Mouse (Mus musculus) stomach, postnatal 0 days (tissue): Measurements from ENCODE around the gene Spem1. TPM values are rescaled to one million over a fixed set of nuclear protein-coding genes. Genes with fewer than 3 reads are reported as not detected.

Experiments used
- ATAC-seq: fragments of 200-750 bp; cut with Nextera tagmentation; 2 replicates; pipeline ENCODE4 v1.8.0; 2017; ENCODE audit not compliant: low FRiP score, low TSS enrichment
- DNase-seq: peaks from one replicate; pipeline ENCODE4 v3.0.0-alpha.2; 2016; ENCODE audit warnings: low spot score
- H3K27ac ChIP-seq: fragments of 300-500 bp; sonication (generic); replicated peaks from 2 replicates; pipeline ENCODE4 v1.5.1; 2014; ENCODE audit warnings: mild to moderate bottlenecking, control low read depth
- H3K27me3 ChIP-seq: fragments of 300-500 bp; sonication (generic); 2 replicates; pipeline ENCODE4 v1.6.1; 2014; ENCODE audit warnings: low read length; ENCODE audit not compliant: control insufficient read depth, insufficient read depth
- H3K36me3 ChIP-seq: fragments of 300-500 bp; sonication (generic); 2 replicates; pipeline ENCODE4 v1.6.1; 2014; ENCODE audit warnings: low read length, mixed read lengths; ENCODE audit not compliant: control insufficient read depth, insufficient read depth
- H3K4me1 ChIP-seq: fragments of 300-500 bp; sonication (generic); replicated peaks from 2 replicates; pipeline ENCODE4 v1.6.1; 2014; ENCODE audit warnings: antibody characterized with exemption; ENCODE audit not compliant: control insufficient read depth, insufficient read depth
- H3K4me2 ChIP-seq: fragments of 300-500 bp; sonication (generic); replicated peaks from 2 replicates; pipeline ENCODE4 v1.6.1; 2014; ENCODE audit warnings: low read depth, mild to moderate bottlenecking, control low read depth, moderate library complexity
- H3K4me3 ChIP-seq: fragments of 300-500 bp; sonication (generic); 2 replicates; pipeline ENCODE4 v1.5.1; 2014; ENCODE audit warnings: low read depth, low read length, control low read depth
- H3K9ac ChIP-seq: fragments of 300-500 bp; sonication (generic); 2 replicates; pipeline ENCODE4 v1.6.1; 2014; ENCODE audit warnings: mild to moderate bottlenecking, low read length, control low read depth, mixed read lengths
- H3K9me3 ChIP-seq: fragments of 300-500 bp; sonication (generic); 2 replicates; pipeline ENCODE4 v1.6.1; 2016; ENCODE audit warnings: low read length; ENCODE audit not compliant: control insufficient read depth
- CTCF ChIP-seq: IDR thresholded peaks from 2 replicates; pipeline ENCODE4 v1.5.1; 2016; ENCODE audit warnings: antibody characterized with exemption, low read depth, mild to moderate bottlenecking, moderate library complexity
- EP300 ChIP-seq: optimal IDR thresholded peaks from 2 replicates; pipeline ENCODE3; 2016; ENCODE audit warnings: antibody characterized with exemption
- WGBS: fragments of 180-500 bp; shearing (Covaris S2); extraction: QIAGEN DNeasy Blood & Tissue Kit; methylation state at CpG from one replicate; pipeline ENCODE4 v1.1.7; 2014; 5-methylcytosine and 5-hydroxymethylcytosine counted together
- polyA plus RNA-seq: library from polyadenylated mRNA; unstranded; fragments of >200 nt; fragmentation: Nextera tagmentation; extraction: Ambion mirVana; gene quantifications from 2 replicates; pipeline ENCODE4 v1.2.1, GENCODE M21; 2015

The Spem1 gene
- polyA plus RNA-seq, 1 experiment from 2014 or later, result not detected

- peak within 1 kb of the TSS; percentile 82 for H3K9ac ChIP-seq
- WGBS, result 0% methylated on average over 34 of the region's 34 CpGs
Measured at GRCm38 (mm10) chr11:69837952-69838713, 16.2 kb upstream of the Spem1 start, which contains the start of gene Tmem256. Tmem256 (plus strand) TSS chr11:69838514.

GRCm38 (mm10) chr11:69837604-69837951 is 15.6 kb upstream of the Spem1 start, which contains the start of gene Nlgn2:
Nlgn2 (minus strand) TSS chr11:69837784.
- no peaks in the 10 kb centered on the region for H3K9me3 ChIP-seq
- H3K36me3 ChIP-seq, result 0 out of 2 replicates have a peak, but pooled peaks cover 2% of the 10 kb centered on the region
- DNase-seq (no peak), ATAC-seq (peak; percentile 65)
- TF ChIP-seq CTCF (peak; percentile 40; the same call in 1 of the 2 replicates), EP300 (no peak)
- peak within 1 kb of the TSS; percentile 87 for H3K27ac ChIP-seq
- H3K4me3 ChIP-seq, result peak within 1 kb of the TSS; percentile 67
- H3K4me2 ChIP-seq, result peak within 1 kb of the TSS; percentile 77
- H3K27me3 ChIP-seq, result no peaks in the 10 kb centered on the region
- peaks cover 5% of the 10 kb centered on the region for H3K4me1 ChIP-seq
- WGBS, result 2% methylated on average over 30 of the region's 32 CpGs
- H3K9ac ChIP-seq, result peak within 1 kb of the TSS; percentile 82

More at GRCm38 (mm10) chr11:69837952-69838713, 16.2 kb upstream of the Spem1 start, which contains the start of gene Tmem256:
- DNase-seq, result peak; percentile 97
- Histone ChIP-seq H3K27me3 (no peaks in the 10 kb centered on the region), H3K4me3 (peak within 1 kb of the TSS; percentile 67), H3K4me2 (peak within 1 kb of the TSS; percentile 77), H3K36me3 (0 out of 2 replicates have a peak, but pooled peaks cover 2% of the 10 kb centered on the region), H3K4me1 (peaks cover 5% of the 10 kb centered on the region), H3K27ac (peak within 1 kb of the TSS; percentile 87), H3K9me3 (no peaks in the 10 kb centered on the region)
- peak; percentile 93 for ATAC-seq
- TF ChIP-seq CTCF, result no peak; the same call in 1 of the 2 replicates
- peak; percentile 81 for TF ChIP-seq EP300

- 2% methylated on average over 42 of the region's 52 CpGs for WGBS
- Histone ChIP-seq H3K9me3 (no peaks in the 10 kb centered on the region), H3K4me1 (peaks cover 5% of the 10 kb centered on the region), H3K27ac (peak overlapping the region; percentile 69), H3K9ac (peak overlapping the region; percentile 65), H3K4me3 (peak overlapping the region; percentile 67), H3K27me3 (no peaks in the 10 kb centered on the region), H3K4me2 (peak overlapping the region; percentile 77), H3K36me3 (0 out of 2 replicates have a peak, but pooled peaks cover 2% of the 10 kb centered on the region)
- ATAC-seq (no peak), DNase-seq (peak; percentile 37)
- TF ChIP-seq EP300, result no peak
- no peak for TF ChIP-seq CTCF
Measured at GRCm38 (mm10) chr11:69836703-69837576, 15.0 kb upstream of the Spem1 start.

GRCm38 (mm10) chr11:69835966-69836335 is 14.0 kb upstream of the Spem1 start:
- no peak for TF ChIP-seq EP300
- no peak for TF ChIP-seq CTCF
- WGBS, result 20% methylated on average over 4 of the region's 4 CpGs

GRCm38 (mm10) chr11:69835326-69835965 is 13.5 kb upstream of the Spem1 start:
- no peaks in the 10 kb centered on the region for H3K9me3 ChIP-seq
- H3K9ac ChIP-seq, result 0 out of 2 replicates have a peak overlapping the region, but pooled peaks have one; percentile 8
- DNase-seq (no peak), ATAC-seq (no peak)
- H3K27me3 ChIP-seq, result no peaks in the 10 kb centered on the region
- no peak for TF ChIP-seq EP300
- TF ChIP-seq CTCF, result no peak
- H3K27ac ChIP-seq, result no peak overlapping the region
- H3K36me3 ChIP-seq, result 0 out of 2 replicates have a peak, but pooled peaks cover 2% of the 10 kb centered on the region
- no peak overlapping the region for H3K4me3 ChIP-seq
- H3K4me2 ChIP-seq, result peak overlapping the region; percentile 77; the same call in 1 of the 2 replicates
- 36% methylated on average over 9 of the region's 9 CpGs for WGBS
- H3K4me1 ChIP-seq, result peaks cover 5% of the 10 kb centered on the region

More at GRCm38 (mm10) chr11:69835966-69836335, 14.0 kb upstream of the Spem1 start:
- Histone ChIP-seq H3K4me3 (no peak overlapping the region), H3K9ac (no peak overlapping the region), H3K4me1 (peaks cover 5% of the 10 kb centered on the region), H3K9me3 (no peaks in the 10 kb centered on the region), H3K4me2 (peak overlapping the region; percentile 77), H3K27ac (no peak overlapping the region), H3K27me3 (no peaks in the 10 kb centered on the region), H3K36me3 (0 out of 2 replicates have a peak, but pooled peaks cover 2% of the 10 kb centered on the region)
- DNase-seq (no peak), ATAC-seq (no peak)
